Mouse (Mus musculus): ENCODE data around the gene Ppp1r9a.

- TF ChIP-seq CTCF (IDR thresholded peaks at IDR 0.05; ENCODE audit: borderline replicate concordance, insufficient read depth, low read depth, low read length) = peak; percentile 99
- TF ChIP-seq POLR2A (IDR thresholded peaks at IDR 0.05; ENCODE audit: borderline replicate concordance, insufficient read depth, low read length) = no peak
Measured at GRCm38 (mm10) chr6:5109925-5110714, 207.4 kb downstream of the Ppp1r9a start.

Data from cerebellum, adult 2 months (tissue).